Mouse (Mus musculus): ENCODE data around the gene Basp1.

The Basp1 gene

GRCm38 (mm10) chr15:25364160-25364818 is 49.3 kb downstream of the Basp1 start:
- no peak for DNase-seq (ENCODE audit: low read depth, low spot score)

GRCm38 (mm10) chr15:25363636-25364035 is 49.9 kb downstream of the Basp1 start:
- DNase-seq (ENCODE audit: low read depth, low spot score) = no peak

- DNase-seq (ENCODE audit: low read depth, low spot score) = no peak
Observed at GRCm38 (mm10) chr15:25360825-25361224, 52.7 kb downstream of the Basp1 start.

GRCm38 (mm10) chr15:25358680-25359097 is 54.9 kb downstream of the Basp1 start:
- no peak for DNase-seq (ENCODE audit: low read depth, low spot score)

GRCm38 (mm10) chr15:25355339-25355738 is 58.2 kb downstream of the Basp1 start:
- DNase-seq (ENCODE audit: low read depth, low spot score) = no peak

GRCm38 (mm10) chr15:25354738-25355137 is 58.8 kb downstream of the Basp1 start:
- DNase-seq (ENCODE audit: low read depth, low spot score) = no peak

- DNase-seq (ENCODE audit: low read depth, low spot score) = no peak
Observed at GRCm38 (mm10) chr15:25353498-25353897, 60.1 kb downstream of the Basp1 start.

GRCm38 (mm10) chr15:25343263-25343662 is 70.3 kb downstream of the Basp1 start:
- no peak for DNase-seq (ENCODE audit: low read depth, low spot score)

GRCm38 (mm10) chr15:25335277-25335676 is 78.3 kb downstream of the Basp1 start:
- no peak for DNase-seq (ENCODE audit: low read depth, low spot score)

- no peak for DNase-seq (ENCODE audit: low read depth, low spot score)
Observed at GRCm38 (mm10) chr15:25331877-25332445, 81.6 kb downstream of the Basp1 start.

- DNase-seq (ENCODE audit: low read depth, low spot score) = no peak
Observed at GRCm38 (mm10) chr15:25330946-25331345, 82.6 kb downstream of the Basp1 start.

- no peak for DNase-seq (ENCODE audit: low read depth, low spot score)
Observed at GRCm38 (mm10) chr15:25322601-25323000, 91.0 kb downstream of the Basp1 start.

GRCm38 (mm10) chr15:25322111-25322510 is 91.5 kb downstream of the Basp1 start:
- no peak for DNase-seq (ENCODE audit: low read depth, low spot score)

- DNase-seq (ENCODE audit: low read depth, low spot score) = no peak
Observed at GRCm38 (mm10) chr15:25321636-25322035, 91.9 kb downstream of the Basp1 start.

GRCm38 (mm10) chr15:25314471-25314870 is 99.1 kb downstream of the Basp1 start:
- DNase-seq (ENCODE audit: low read depth, low spot score) = no peak
